Mouse (Mus musculus) lung, adult 2 months (tissue): ENCODE results near the gene Pla2g4e. TPM values are rescaled to one million over a fixed set of nuclear protein-coding genes. Genes with fewer than 3 reads are reported as not detected.
"Not testable (repeated sequence)": the region's sequence is repeated elsewhere in the genome, so short reads cannot be mapped to it uniquely, and the experiment has no call there.

Experiments used
- DNase-seq: peaks from one replicate; pipeline ENCODE4 v3.0.0; 2022
- H3K4me1 ChIP-seq: fragments of 200-500 bp; 2 replicates; pipeline ENCODE4 v1.6.1; 2011; ENCODE audit warnings: low read length; ENCODE audit not compliant: control insufficient read depth, insufficient read depth
- H3K4me3 ChIP-seq: fragments of 200-500 bp; replicated peaks from 2 replicates; pipeline ENCODE3; 2011; ENCODE audit warnings: low read depth, mild to moderate bottlenecking, control low read depth, low read length; ENCODE audit errors: extremely low read depth
- CTCF ChIP-seq: fragments of 200-500 bp; IDR thresholded peaks from 2 replicates; pipeline ENCODE4 v1.5.1; 2011; ENCODE audit warnings: mild to moderate bottlenecking, low read length, control low read depth; ENCODE audit not compliant: insufficient read depth
- POLR2A ChIP-seq: fragments of 200-500 bp; IDR thresholded peaks from 2 replicates; pipeline ENCODE4 v1.6.1; 2011; ENCODE audit warnings: low read depth, mild to moderate bottlenecking, control low read depth, low read length, borderline replicate concordance; ENCODE audit errors: extremely low read depth
- WGBS: fragments of 180-500 bp; shearing (Covaris S2); methylation state at CpG from one replicate; pipeline ENCODE4 v1.1.7; 2018; 5-methylcytosine and 5-hydroxymethylcytosine counted together
- polyA plus RNA-seq: library from polyadenylated mRNA; depleted of rRNA; stranded (reverse); fragments of >200 nt; gene quantifications from 2 replicates; pipeline ENCODE4 v1.2.3, GENCODE M21; 2012

Gene Pla2g4e
- polyA plus RNA-seq, 1 experiment = 6.3 TPM

GRCm38 (mm10) chr2:120242791-120243467, 2.2 kb downstream of the Pla2g4e start:
- Histone ChIP-seq H3K4me1 (no peaks in the 10 kb centered on the region), H3K4me3 (no peak overlapping the region)
- WGBS = 80% methylated on average over 5 of the region's 5 CpGs
- TF ChIP-seq CTCF = no peak
- TF ChIP-seq POLR2A = no peak
- no peak for DNase-seq

- H3K4me1 ChIP-seq, DNase-seq, H3K4me3 ChIP-seq: not testable (repeated sequence)
- 83% methylated on average over 9 of the region's 9 CpGs for WGBS
These were observed 6.4 kb downstream of the Pla2g4e start for GRCm38 (mm10) chr2:120238733-120239132.

GRCm38 (mm10) chr2:120237784-120238183, 7.4 kb downstream of the Pla2g4e start:
- Histone ChIP-seq H3K4me3 (no peak overlapping the region), H3K4me1 (no peaks in the 10 kb centered on the region)
- TF ChIP-seq POLR2A (no peak), CTCF (no peak)
- no peak for DNase-seq
- 69% methylated on average over 5 of the region's 5 CpGs for WGBS

- 83% methylated on average over 3 of the region's 3 CpGs for WGBS
These were observed 9.0 kb downstream of the Pla2g4e start for GRCm38 (mm10) chr2:120235947-120236640.

GRCm38 (mm10) chr2:120235381-120235780, 9.8 kb downstream of the Pla2g4e start:
- no peak for TF ChIP-seq POLR2A
- TF ChIP-seq CTCF = no peak
- no peaks in the 10 kb centered on the region for H3K4me1 ChIP-seq
- H3K4me3 ChIP-seq = no peak overlapping the region
- 48% methylated on average over 3 of the region's 3 CpGs for WGBS
- DNase-seq = no peak

More at GRCm38 (mm10) chr2:120235947-120236640, 9.0 kb downstream of the Pla2g4e start:
- no peak overlapping the region for H3K4me3 ChIP-seq
- TF ChIP-seq CTCF (no peak), POLR2A (no peak)
- no peak for DNase-seq
- no peaks in the 10 kb centered on the region for H3K4me1 ChIP-seq

GRCm38 (mm10) chr2:120231642-120232041, 13.5 kb downstream of the Pla2g4e start:
- no peak for TF ChIP-seq POLR2A
- no peak for TF ChIP-seq CTCF
- WGBS = 43% methylated on average over 3 of the region's 3 CpGs
- no peaks in the 10 kb centered on the region for H3K4me1 ChIP-seq
- DNase-seq = no peak
- no peak overlapping the region for H3K4me3 ChIP-seq

- WGBS = 83% methylated on average over 5 of the region's 5 CpGs
- no peak for TF ChIP-seq CTCF
- no peak for TF ChIP-seq POLR2A
- H3K4me3 ChIP-seq = no peak overlapping the region
- no peaks in the 10 kb centered on the region for H3K4me1 ChIP-seq
- DNase-seq = no peak
These were observed 30.5 kb downstream of the Pla2g4e start for GRCm38 (mm10) chr2:120214600-120214999.

GRCm38 (mm10) chr2:120211448-120211847, 33.7 kb downstream of the Pla2g4e start:
- no peak for DNase-seq
- no peak overlapping the region for H3K4me3 ChIP-seq
- 53% methylated on average over 2 of the region's 2 CpGs for WGBS
- no peaks in the 10 kb centered on the region for H3K4me1 ChIP-seq
- no peak for TF ChIP-seq CTCF
- no peak for TF ChIP-seq POLR2A

- no peak for TF ChIP-seq CTCF
- TF ChIP-seq POLR2A = no peak
- 47% methylated on average over 7 of the region's 7 CpGs for WGBS
- Histone ChIP-seq H3K4me1 (no peaks in the 10 kb centered on the region), H3K4me3 (no peak overlapping the region)
- DNase-seq = no peak
These were observed 37.2 kb downstream of the Pla2g4e start for GRCm38 (mm10) chr2:120207926-120208325.

GRCm38 (mm10) chr2:120207028-120207427, 38.1 kb downstream of the Pla2g4e start:
- TF ChIP-seq CTCF (no peak), POLR2A (no peak)
- no peaks in the 10 kb centered on the region for H3K4me1 ChIP-seq
- DNase-seq = no peak
- no peak overlapping the region for H3K4me3 ChIP-seq
- 58% methylated on average over 6 of the region's 6 CpGs for WGBS
